Mouse (Mus musculus): ENCODE data around the gene Lrrc1. TPM values are rescaled to one million over a fixed set of nuclear protein-coding genes. Genes with fewer than 3 reads are reported as not detected.
"Not testable (repeated sequence)": the region's sequence is repeated elsewhere in the genome, so short reads cannot be mapped to it uniquely, and the experiment has no call there.

Lrrc1 gene
- 10 to 100 TPM; 17.2 to 18.4 TPM for total RNA-seq (2021)

GRCm38 (mm10) chr9:77544354-77545067 lies at the start of gene Lrrc1:
Gene Lrrc1 (minus strand): TSS chr9:77544870.
- peak; percentile 77 for DNase-seq (ENCODE audit: low spot score)

GRCm38 (mm10) chr9:77592423-77592822 lies 47.8 kb upstream of the Lrrc1 start:
- intact Hi-C loops (cut with DNase I), result no loop called here
- DNase-seq (ENCODE audit: low spot score), result no peak

More at GRCm38 (mm10) chr9:77544354-77545067, at the start of gene Lrrc1:
- intact Hi-C loops (cut with DNase I), result loop anchor here (2.0 to 10.0 kb wide), 3 partner anchors 77 to 210 kb away; partner anchors contain the start of gene Gclc

GRCm38 (mm10) chr9:77589496-77589895 lies 44.8 kb upstream of the Lrrc1 start:
- intact Hi-C loops (cut with DNase I), result no loop called here
- no peak for DNase-seq (ENCODE audit: low spot score)

- intact Hi-C loops (cut with DNase I), result no loop called here
- DNase-seq (ENCODE audit: low spot score), result no peak
These were observed 42.9 kb upstream of the Lrrc1 start for GRCm38 (mm10) chr9:77587616-77588015.

GRCm38 (mm10) chr9:77586806-77587591 lies 42.3 kb upstream of the Lrrc1 start:
- no peak for DNase-seq (ENCODE audit: low spot score)
- intact Hi-C loops (cut with DNase I), result no loop called here

- no peak for DNase-seq (ENCODE audit: low spot score)
- intact Hi-C loops (cut with DNase I), result no loop called here
These were observed 40.1 kb upstream of the Lrrc1 start for GRCm38 (mm10) chr9:77584746-77585145.

- intact Hi-C loops (cut with DNase I), result no loop called here
- no peak for DNase-seq (ENCODE audit: low spot score)
These were observed 38.6 kb upstream of the Lrrc1 start for GRCm38 (mm10) chr9:77583302-77583701.

GRCm38 (mm10) chr9:77579827-77580226 lies 35.2 kb upstream of the Lrrc1 start:
- intact Hi-C loops (cut with DNase I), result no loop called here
- DNase-seq (ENCODE audit: low spot score), result no peak

- intact Hi-C loops (cut with DNase I), result no loop called here
These were observed 33.3 kb upstream of the Lrrc1 start for GRCm38 (mm10) chr9:77577931-77578330.

GRCm38 (mm10) chr9:77577409-77577808 lies 32.7 kb upstream of the Lrrc1 start:
- intact Hi-C loops (cut with DNase I), result no loop called here
- DNase-seq (ENCODE audit: low spot score), result no peak

More at GRCm38 (mm10) chr9:77577931-77578330, 33.3 kb upstream of the Lrrc1 start:
- DNase-seq (ENCODE audit: low spot score), result no peak

- DNase-seq (ENCODE audit: low spot score), result no peak
- intact Hi-C loops (cut with DNase I), result no loop called here
These were observed 31.6 kb upstream of the Lrrc1 start for GRCm38 (mm10) chr9:77576320-77576719.

- intact Hi-C loops (cut with DNase I); DNase-seq (ENCODE audit: low spot score): not testable (repeated sequence)
These were observed 30.3 kb upstream of the Lrrc1 start for GRCm38 (mm10) chr9:77574996-77575395.

GRCm38 (mm10) chr9:77571851-77572250 lies 27.2 kb upstream of the Lrrc1 start:
- DNase-seq (ENCODE audit: low spot score), result no peak
- intact Hi-C loops (cut with DNase I), result no loop called here

GRCm38 (mm10) chr9:77568789-77569506 lies 24.3 kb upstream of the Lrrc1 start:
- intact Hi-C loops (cut with DNase I), result no loop called here
- DNase-seq (ENCODE audit: low spot score), result no peak

- intact Hi-C loops (cut with DNase I), result no loop called here
- no peak for DNase-seq (ENCODE audit: low spot score)
These were observed 17.2 kb upstream of the Lrrc1 start for GRCm38 (mm10) chr9:77561827-77562226.

GRCm38 (mm10) chr9:77557963-77558362 lies 13.3 kb upstream of the Lrrc1 start:
- no peak for DNase-seq (ENCODE audit: low spot score)
- intact Hi-C loops (cut with DNase I), result no loop called here

- intact Hi-C loops (cut with DNase I), result no loop called here
- no peak for DNase-seq (ENCODE audit: low spot score)
These were observed 12.5 kb upstream of the Lrrc1 start for GRCm38 (mm10) chr9:77557181-77557580.

- intact Hi-C loops (cut with DNase I), result no loop called here
- DNase-seq (ENCODE audit: low spot score), result no peak
These were observed 11.8 kb upstream of the Lrrc1 start for GRCm38 (mm10) chr9:77556435-77556834.

GRCm38 (mm10) chr9:77553465-77553864 lies 8.8 kb upstream of the Lrrc1 start:
- no peak for DNase-seq (ENCODE audit: low spot score)
- intact Hi-C loops (cut with DNase I), result no loop called here

- intact Hi-C loops (cut with DNase I), result no loop called here
- no peak for DNase-seq (ENCODE audit: low spot score)
These were observed 6.4 kb upstream of the Lrrc1 start for GRCm38 (mm10) chr9:77551036-77551512.

Measured in heart, postnatal 25 days (tissue).